In the genomic region with DNA sequence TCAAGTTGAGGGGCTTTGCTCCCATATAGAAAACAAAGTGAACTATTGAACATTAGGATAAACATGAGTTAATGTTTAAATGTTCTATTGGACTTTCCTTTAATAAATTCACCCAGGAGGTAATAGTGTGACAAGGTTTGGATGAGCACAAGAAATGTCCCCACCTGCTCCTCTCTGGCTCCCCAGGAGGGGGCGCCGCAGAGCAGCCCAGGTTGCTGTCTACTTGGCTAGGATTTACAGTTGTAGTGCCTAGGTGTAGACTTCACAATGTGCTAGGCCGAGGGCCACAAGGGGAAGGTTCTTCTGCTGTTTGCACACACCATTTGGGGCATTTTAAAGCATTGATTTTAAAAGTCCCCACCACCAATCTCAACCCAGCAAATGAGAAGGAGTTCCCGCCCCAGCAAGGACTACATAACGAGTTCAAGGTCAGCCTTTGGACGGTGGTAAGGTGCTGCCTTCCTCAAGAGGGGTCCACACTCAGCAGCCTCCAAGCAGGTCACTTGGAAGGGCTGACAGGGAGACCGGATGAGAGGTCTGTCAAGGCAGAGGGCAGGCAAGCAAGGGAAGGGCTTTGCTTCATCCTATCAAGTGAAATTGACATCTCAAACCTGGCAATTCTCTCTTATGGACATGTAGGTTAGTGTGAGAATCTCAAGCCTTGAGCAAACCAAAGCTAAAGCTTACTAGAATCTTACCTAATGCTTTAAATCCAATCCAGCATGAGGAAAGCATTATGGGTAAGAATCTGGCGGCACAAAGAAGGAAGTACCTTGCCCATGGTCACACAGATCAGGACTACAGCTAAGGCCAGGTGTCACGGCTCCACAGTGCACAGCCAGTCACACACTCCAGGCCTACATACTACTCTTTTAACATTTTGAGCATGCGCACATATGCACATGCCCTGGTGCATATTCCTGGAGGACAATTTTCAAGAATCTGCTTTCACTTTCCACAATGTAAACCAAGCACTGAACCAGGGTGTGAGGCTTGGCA, we compare ENCODE assay signal across 8 mouse cellular contexts. TPM values are rescaled to one million over a fixed set of nuclear protein-coding genes. Genes with fewer than 3 reads are reported as not detected.
DNase-seq lines count a peak whose midpoint lies in the region; ATAC-seq lines count a peak whose summit lies in the region.

No protein-coding gene starts in this region.

- no peak overlapping the region for H3K4me3 ChIP-seq in liver, embryonic 13.5 days (replicated peaks)

- peak; percentile 76; the same call in 1 of the 2 replicates for ATAC-seq in erythroblast, adult 5-6 weeks (replicated peaks; ENCODE audit: low FRiP score, poor library complexity, severe bottlenecking)
- peak; percentile 38; the same call in 1 of the 2 replicates for ATAC-seq in liver, embryonic 13.5 days (ENCODE audit: low read depth)

- 59% methylated on average over 10 of the region's 10 CpGs for WGBS in liver, embryonic 13.5 days (ENCODE audit: insufficient replicate concordance)

- peaks cover 42% of the 10 kb centered on the region for H3K4me1 ChIP-seq in liver, embryonic 13.5 days (replicated peaks)

- H3K36me3 ChIP-seq in liver, embryonic 13.5 days, result peaks cover 38% of the 10 kb centered on the region

- DNase-seq in 3134 (ENCODE audit: extremely low read depth, insufficient read length, low spot score) (peak; percentile 56), 416B (ENCODE audit: low read depth) (peak; percentile 76)
- DNase-seq in adrenal gland, postnatal 25 days, result peak; percentile 81
- peak; percentile 83 to 89 for DNase-seq in kidney, adult 8-10 months
- DNase-seq in liver, embryonic 13.5 days, result peak; percentile 70
- DNase-seq in right cerebral cortex, postnatal 14 days, result peak; percentile 49
- DNase-seq in yolk sac, embryonic 10.5 days (ENCODE audit: low spot score), result peak; percentile 75

- H3K9ac ChIP-seq in liver, embryonic 13.5 days, result no peak overlapping the region; the same call in 1 of the 2 replicates

- H3K27ac ChIP-seq in liver, embryonic 13.5 days, result peak overlapping the region; percentile 11; the same call in 1 of the 2 replicates

- no peaks in the 10 kb centered on the region for H3K27me3 ChIP-seq in liver, embryonic 13.5 days

- H3K9me3 ChIP-seq in liver, embryonic 13.5 days (replicated peaks), result no peaks in the 10 kb centered on the region

- peak overlapping the region; percentile 25 for H3K4me2 ChIP-seq in liver, embryonic 13.5 days

RNA-seq across cellular contexts. Expression of gene Ampd2, which starts 15.9 kb away (rescaled TPM):
- 178 and 283 TPM in 2 replicates for total RNA-seq in adrenal gland, postnatal 25 days (2021)
- total RNA-seq in erythroblast, adult 5-6 weeks (2015; ENCODE audit: low replicate concordance), result 7.1 and 8.6 TPM in 2 replicates
- total RNA-seq in erythroblast, adult 5-6 weeks (2017; ENCODE audit: low replicate concordance), result 3.1 and 14.5 TPM in 2 replicates
- 46.0 and 48.2 TPM in 2 replicates for polyA plus RNA-seq in liver, embryonic 13.5 days (2015; fragmentation: Nextera tagmentation; extraction: Ambion mirVana)

RNA-seq across cellular contexts. Expression of gene Gnat2, which starts 22.0 kb away (rescaled TPM):
- total RNA-seq in adrenal gland, postnatal 25 days (2021), result 13.2 and 13.4 TPM in 2 replicates
- total RNA-seq in erythroblast, adult 5-6 weeks (2015; ENCODE audit: low replicate concordance), result 0.84 TPM in 1 of 2 replicates, not detected in the other
- 0.09 and 0.56 TPM in 2 replicates for total RNA-seq in erythroblast, adult 5-6 weeks (2017; ENCODE audit: low replicate concordance)
- 2.6 and 3.1 TPM in 2 replicates for polyA plus RNA-seq in liver, embryonic 13.5 days (2015; fragmentation: Nextera tagmentation; extraction: Ambion mirVana)

RNA-seq across cellular contexts. Expression of gene Gstm4, which starts 25.9 kb away (rescaled TPM):
- total RNA-seq in adrenal gland, postnatal 25 days (2021), result 13.2 and 17.1 TPM in 2 replicates
- 4.2 and 8.4 TPM in 2 replicates for total RNA-seq in erythroblast, adult 5-6 weeks (2015; ENCODE audit: low replicate concordance)
- 0.28 and 0.51 TPM in 2 replicates for total RNA-seq in erythroblast, adult 5-6 weeks (2017; ENCODE audit: low replicate concordance)
- polyA plus RNA-seq in liver, embryonic 13.5 days (2015; fragmentation: Nextera tagmentation; extraction: Ambion mirVana), result 17.9 and 19.6 TPM in 2 replicates

RNA-seq across cellular contexts. Expression of gene Gstm1, which starts 52.8 kb away (rescaled TPM):
- 277 and 344 TPM in 2 replicates for total RNA-seq in adrenal gland, postnatal 25 days (2021)
- 160 and 254 TPM in 2 replicates for total RNA-seq in erythroblast, adult 5-6 weeks (2015; ENCODE audit: low replicate concordance)
- 49.2 and 74.5 TPM in 2 replicates for total RNA-seq in erythroblast, adult 5-6 weeks (2017; ENCODE audit: low replicate concordance)
- 264 and 265 TPM in 2 replicates for polyA plus RNA-seq in liver, embryonic 13.5 days (2015; fragmentation: Nextera tagmentation; extraction: Ambion mirVana)

Comparison
In these comparisons a context has a peak if more than half of its experiments do, and no peak if none do; other contexts are left out.
1. RNA of gene Ampd2, which starts 15.9 kb away (total RNA-seq): 178 to 283 TPM in adrenal gland, postnatal 25 days; 3.1 to 14.5 TPM in erythroblast, adult 5-6 weeks; every median in the first group is over 10 times any median in the second.
2. Peak in every context shown above with its lines, with median percentiles within 50 percentile points of each other: DNase-seq.